Mouse (Mus musculus): ENCODE measurements around the gene Atp11c.

GRCm38 (mm10) chrX:60187726-60188125 is 404.8 kb downstream of the Atp11c start:
- TF ChIP-seq CTCF (IDR thresholded peaks at IDR 0.05; ENCODE audit: insufficient read depth, low read length), result no peak
- TF ChIP-seq POLR2A (IDR thresholded peaks at IDR 0.05; ENCODE audit: borderline replicate concordance, extremely low read depth, low read depth, low read length), result no peak

All from lung, adult 2 months (tissue).